Mouse (Mus musculus) ovary, adult 18-20 months (tissue): ENCODE measurements around the gene Eif3b.

ENCODE experiments used
- DNase-seq: peaks from one replicate; pipeline ENCODE4 v3.0.0; 2022; ENCODE audit warnings: low spot score, mixed read lengths

The Eif3b gene

DNA sequence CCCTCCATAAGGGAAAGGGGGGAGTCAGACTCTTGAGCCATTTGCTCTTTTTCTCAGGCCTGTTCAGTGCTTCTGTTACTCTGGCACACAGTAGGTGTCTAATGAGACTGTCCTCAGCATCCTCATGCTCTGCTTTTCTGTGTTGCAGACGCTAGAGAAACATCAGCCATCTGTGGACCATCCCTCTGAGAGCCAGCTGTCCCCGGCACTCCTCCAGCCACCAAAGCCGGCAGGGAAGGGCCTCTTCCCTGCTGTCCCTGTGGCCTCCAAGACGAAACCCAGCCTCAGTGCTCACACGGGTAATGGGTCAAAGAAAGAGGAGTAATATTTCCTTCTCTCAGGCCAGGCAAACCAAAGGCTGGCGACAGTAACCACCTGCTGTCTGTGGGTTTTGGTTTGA, 72.0 kb downstream of the Eif3b start:
- DNase-seq: no peak

DNA sequence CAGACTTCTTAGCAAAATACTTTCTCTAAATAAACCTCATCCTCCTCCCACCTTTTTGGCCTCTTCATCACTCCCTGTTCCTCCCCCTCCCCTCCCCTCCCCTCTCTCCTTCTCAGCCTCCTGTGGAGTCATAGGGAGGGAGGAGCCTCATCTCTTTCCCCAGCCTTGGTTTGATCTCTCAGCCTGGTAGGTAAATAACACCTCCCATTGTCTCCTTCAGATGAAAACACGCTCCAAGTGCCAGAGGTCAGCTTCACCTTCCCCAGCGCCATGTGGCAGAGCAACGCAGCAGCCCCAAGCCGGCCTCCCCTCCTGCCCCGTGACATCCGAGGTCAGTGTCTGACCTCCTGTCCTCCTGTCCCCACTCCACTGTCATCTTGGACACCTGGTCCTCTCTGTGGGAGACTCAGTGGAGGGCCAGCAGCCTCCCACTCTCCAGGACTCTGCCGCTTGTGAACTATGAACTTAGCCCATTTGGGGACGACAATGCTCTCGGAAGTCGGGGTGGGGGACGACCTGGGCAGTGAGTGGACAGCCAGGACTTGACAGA, 73.6 kb downstream of the Eif3b start:
- DNase-seq: no peak
